Mouse (Mus musculus) liver, adult (tissue): ENCODE results near the gene Txndc8.

Source experiments
- GATA4 ChIP-seq: IDR thresholded peaks from 2 replicates; pipeline ENCODE4 v1.6.1; 2014; ENCODE audit warnings: mild to moderate bottlenecking, low read length; ENCODE audit not compliant: insufficient replicate concordance

The Txndc8 gene

GRCm38 (mm10) chr4:58009024-58009423, at the start of gene Txndc8:
Txndc8 (minus strand) TSS chr4:58009124.
- no peak for TF ChIP-seq GATA4

GRCm38 (mm10) chr4:58055653-58056052, 46.7 kb upstream of the Txndc8 start:
- no peak for TF ChIP-seq GATA4

- no peak for TF ChIP-seq GATA4
Observed at GRCm38 (mm10) chr4:58054441-58054840, 45.5 kb upstream of the Txndc8 start.

DNA sequence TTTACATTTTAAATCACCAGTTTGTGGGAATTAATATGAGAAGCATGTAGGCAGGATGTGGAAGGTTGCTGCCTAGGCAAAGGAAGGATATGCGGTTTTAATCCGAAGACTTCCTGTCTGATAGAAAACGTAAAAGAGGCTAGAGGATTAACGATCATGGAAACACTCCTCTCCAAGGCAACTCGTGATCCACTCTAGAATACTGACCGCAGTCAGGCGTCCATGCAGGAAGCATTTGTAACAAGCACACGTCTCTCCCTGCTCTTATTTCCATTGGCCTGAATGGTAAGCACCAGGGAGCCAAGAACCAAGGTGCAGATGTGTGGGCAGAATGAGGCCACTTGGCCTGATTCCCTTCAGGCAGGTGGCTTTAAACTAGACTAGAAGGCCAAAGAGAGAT, 41.8 kb upstream of the Txndc8 start:
- TF ChIP-seq GATA4, result no peak

DNA sequence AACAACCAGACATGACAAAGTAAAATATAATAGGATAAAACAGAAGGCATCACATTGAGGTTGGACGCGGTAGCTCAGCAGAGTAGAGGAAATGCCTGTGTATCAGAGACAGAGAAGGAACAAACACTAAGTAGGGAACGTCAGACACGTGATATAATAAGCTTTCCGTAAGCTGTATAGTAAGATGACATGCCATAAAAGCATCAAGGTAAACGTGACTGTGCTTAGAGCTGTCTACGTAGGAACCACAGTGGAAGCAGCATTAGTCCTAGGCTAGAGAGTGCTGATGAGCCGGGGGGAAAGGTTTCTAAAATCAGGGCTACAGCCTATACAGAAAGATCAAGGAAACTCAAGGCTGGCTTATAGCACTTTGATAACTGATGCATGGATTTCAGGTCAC, 41.4 kb upstream of the Txndc8 start:
- TF ChIP-seq GATA4, result no peak

GRCm38 (mm10) chr4:58044833-58045232, 35.9 kb upstream of the Txndc8 start:
- TF ChIP-seq GATA4, result no peak

DNA sequence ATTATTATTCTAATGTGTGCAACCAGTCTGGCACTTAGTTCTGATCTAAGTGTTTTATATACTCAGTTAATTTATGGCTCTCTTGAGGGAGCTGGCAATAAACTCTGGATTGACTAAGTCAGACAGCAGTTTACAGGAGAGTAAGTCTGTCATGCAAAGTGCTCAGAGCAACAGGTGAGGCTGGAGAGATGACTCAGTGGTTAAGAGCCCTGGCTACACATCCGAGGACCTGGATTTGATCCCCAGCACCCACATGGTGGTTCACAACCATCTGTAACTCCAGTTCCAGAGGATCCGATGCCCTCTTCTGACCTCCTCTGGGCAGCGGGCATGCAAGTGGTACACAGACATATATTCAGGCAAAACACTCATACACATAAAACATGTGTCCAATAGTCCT, 35.4 kb upstream of the Txndc8 start:
- TF ChIP-seq GATA4, result no peak

DNA sequence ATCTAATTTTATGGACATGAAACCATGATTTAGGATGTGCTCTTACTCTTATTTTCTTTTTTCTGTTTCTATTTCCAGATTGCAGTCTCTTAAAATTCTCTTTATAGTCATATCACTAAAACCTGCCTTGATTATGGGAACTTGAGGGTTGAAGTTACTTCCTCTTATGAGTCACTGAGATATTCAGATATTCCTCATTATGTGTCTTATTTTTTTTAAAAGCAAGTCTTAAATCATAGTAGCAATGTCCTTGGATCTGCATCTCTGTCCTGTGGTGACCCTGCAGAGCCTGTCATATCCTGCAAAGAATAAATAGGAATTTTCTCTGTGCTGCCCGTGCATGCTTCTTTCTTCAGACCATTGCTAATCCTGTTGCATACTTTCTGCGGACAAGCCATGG, 31.2 kb upstream of the Txndc8 start:
- TF ChIP-seq GATA4, result no peak

- no peak for TF ChIP-seq GATA4
Observed at GRCm38 (mm10) chr4:58037096-58037705, 28.3 kb upstream of the Txndc8 start.

DNA sequence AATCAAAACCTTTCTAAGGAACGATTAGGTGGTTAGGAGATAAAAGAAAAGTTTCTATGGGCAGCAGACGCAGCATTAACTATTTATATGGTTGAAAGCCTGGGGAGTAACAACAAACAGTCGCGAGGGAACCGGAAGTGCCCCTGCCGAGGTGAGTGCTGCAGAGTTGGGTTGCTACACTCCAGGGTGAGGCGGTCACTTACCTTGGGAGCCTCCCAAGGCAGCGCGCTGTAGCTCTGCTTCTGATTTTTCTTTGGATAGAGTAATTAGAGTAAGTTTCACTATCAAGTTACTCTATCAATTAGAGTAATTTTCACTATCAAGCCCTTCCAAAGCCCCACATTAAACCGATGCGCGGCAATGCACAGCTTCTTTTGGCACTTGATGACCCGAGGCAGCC, 25.7 kb upstream of the Txndc8 start:
- TF ChIP-seq GATA4, result no peak

DNA sequence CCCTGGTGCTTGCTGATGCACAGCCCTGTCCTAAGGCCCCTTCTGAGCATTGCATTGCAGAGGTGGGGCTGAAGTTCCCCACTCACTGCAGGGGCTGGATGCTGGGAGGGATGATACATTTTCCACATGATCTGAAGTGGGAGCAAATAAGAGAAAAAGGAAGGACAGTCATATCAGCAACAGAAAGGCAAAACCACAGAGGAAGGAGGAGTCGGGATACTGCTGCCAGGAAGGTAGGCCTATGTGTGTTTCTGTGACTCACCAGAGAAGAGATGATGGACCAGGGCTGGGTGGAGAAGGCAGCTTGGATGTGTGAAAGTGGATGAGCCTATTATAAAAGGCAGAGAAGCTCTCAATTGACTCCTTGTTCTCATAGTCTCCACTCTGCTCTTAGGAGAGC, 23.8 kb upstream of the Txndc8 start:
- TF ChIP-seq GATA4, result no peak

- TF ChIP-seq GATA4, result no peak
Observed at GRCm38 (mm10) chr4:58003501-58003900, 5.4 kb downstream of the Txndc8 start.

DNA sequence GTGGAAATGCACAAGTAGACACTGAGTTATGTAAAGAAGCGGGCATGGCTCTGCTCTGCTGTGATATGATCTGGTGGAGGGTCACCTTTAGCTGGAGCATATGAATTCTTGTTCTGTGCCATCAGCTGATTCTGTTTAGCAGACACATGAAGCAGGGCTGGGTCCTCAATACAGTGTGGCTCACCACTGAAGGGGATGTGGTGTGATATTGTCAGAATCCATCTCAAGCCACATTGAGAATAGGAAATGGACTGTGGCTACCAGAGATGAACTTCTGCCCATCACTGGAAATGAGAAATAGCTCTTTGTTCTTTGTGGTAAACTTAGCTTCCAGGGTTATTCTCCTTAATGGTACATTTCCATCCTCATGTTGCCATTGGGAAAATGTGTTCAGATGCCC, 17.5 kb downstream of the Txndc8 start:
- no peak for TF ChIP-seq GATA4

- TF ChIP-seq GATA4, result no peak
Observed at GRCm38 (mm10) chr4:57974400-57975117, 34.4 kb downstream of the Txndc8 start.

GRCm38 (mm10) chr4:57973592-57974268, 35.2 kb downstream of the Txndc8 start:
- TF ChIP-seq GATA4, result no peak

DNA sequence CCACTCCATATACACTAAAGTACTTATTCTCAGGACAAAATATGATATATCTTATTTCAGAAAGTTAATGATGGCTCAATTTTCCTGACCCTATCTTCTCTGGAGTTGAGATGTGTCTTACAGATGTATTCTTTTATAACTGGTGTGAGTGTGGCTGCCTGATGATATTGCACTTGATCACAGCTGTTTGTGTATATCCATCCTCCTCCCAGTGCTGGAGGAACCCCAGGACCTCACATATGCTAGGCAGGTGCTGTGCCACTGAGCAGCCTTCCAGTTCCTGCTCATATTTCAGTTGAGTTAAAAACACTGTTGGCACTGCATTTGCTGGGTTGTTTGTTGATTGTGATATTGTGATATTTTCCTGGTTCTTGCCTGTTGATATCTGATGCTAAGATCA, 38.6 kb downstream of the Txndc8 start:
- TF ChIP-seq GATA4, result no peak

DNA sequence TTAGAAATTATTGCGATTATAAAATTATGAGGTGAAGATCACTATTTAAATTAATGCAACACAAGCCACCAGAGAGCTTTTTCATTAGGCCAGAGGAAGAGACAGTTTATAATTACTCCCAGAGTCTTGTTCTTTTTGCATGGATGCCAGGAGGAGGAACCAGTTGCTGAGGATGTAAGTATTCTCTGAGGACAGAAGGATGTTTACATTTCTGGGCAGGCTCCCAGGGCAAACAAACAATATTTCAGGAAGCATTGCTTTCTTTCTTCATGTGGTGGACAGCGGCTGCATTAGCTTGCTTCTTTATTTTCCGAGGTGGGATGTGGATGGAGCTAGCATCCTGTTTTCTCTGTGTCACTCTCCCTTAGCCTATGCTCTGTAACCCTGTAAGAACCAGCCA, 41.7 kb downstream of the Txndc8 start:
- TF ChIP-seq GATA4, result no peak

DNA sequence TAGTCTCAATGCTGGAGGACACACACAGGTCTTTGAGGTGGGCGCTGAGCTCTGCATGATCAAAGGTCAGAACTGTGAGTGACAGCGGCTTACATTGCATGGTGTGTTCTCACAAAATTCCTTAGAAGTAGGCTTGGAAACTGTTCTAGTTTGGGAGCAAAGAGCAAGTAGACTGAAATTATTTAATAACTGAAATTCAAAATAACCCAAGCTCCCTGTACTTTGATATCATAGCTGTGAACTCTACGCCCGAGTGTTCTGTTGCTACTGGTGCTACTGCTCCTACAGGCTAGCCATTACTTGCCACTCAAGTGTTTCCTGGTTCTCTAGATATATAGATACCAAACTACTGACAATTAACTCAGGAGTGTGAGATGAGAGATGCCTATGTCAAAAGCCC, 43.4 kb downstream of the Txndc8 start:
- TF ChIP-seq GATA4, result no peak
